Mouse (Mus musculus): Measurements from ENCODE around the gene 1700019N19Rik. TPM values are rescaled to one million over a fixed set of nuclear protein-coding genes. Genes with fewer than 3 reads are reported as not detected.

Gene 1700019N19Rik
- polyA plus RNA-seq (2017; shearing (Covaris generic)): not detected

GRCm38 (mm10) chr19:58794284-58794683, at the start of gene 1700019N19Rik:
Gene 1700019N19Rik, minus strand, starts transcription at chr19:58794461.

GRCm38 (mm10) chr19:58759423-58759822, 34.8 kb downstream of the 1700019N19Rik start, which contains the start of gene Pnliprp2:
Gene Pnliprp2, plus strand, starts transcription at chr19:58759719.

Other genes starting within 250 kb of the 1700019N19Rik start
- not detected for gene Pnlip, start 142.0 kb downstream of the 1700019N19Rik start, polyA plus RNA-seq (2017; shearing (Covaris generic))
- under 1 TPM; 0.45 to 0.50 TPM for gene Pnliprp1, start 65.6 kb downstream of the 1700019N19Rik start, polyA plus RNA-seq (2017; shearing (Covaris generic))
- gene Pnliprp2, start 34.7 kb downstream of the 1700019N19Rik start, polyA plus RNA-seq (2017; shearing (Covaris generic)): under 1 TPM in 1 of 2 experiments, not detected in 1; 0.18 TPM
- under 1 TPM in 1 of 2 experiments, not detected in 1; 0.17 TPM for gene Eno4, start 149.0 kb upstream of the 1700019N19Rik start, polyA plus RNA-seq (2017; shearing (Covaris generic))
- 1 to 10 TPM in 1 of 2 experiments, under 1 TPM in 1; 0.26 to 2.0 TPM for gene Hspa12a, start 149.2 kb upstream of the 1700019N19Rik start, polyA plus RNA-seq (2017; shearing (Covaris generic))